Mouse (Mus musculus) gastrocnemius, adult 8-10 months (tissue): Measurements from ENCODE around the gene Snx7. TPM values are rescaled to one million over a fixed set of nuclear protein-coding genes. Genes with fewer than 3 reads are reported as not detected.

Experiments
- DNase-seq, 2 experiments: peaks; one replicate each; pipeline ENCODE4 v3.0.0; 2022; ENCODE audit warnings: low spot score in 2 of 2
- total RNA-seq, 4 experiments: library from RNA; stranded (reverse); gene quantifications; 2 replicates each; pipeline ENCODE4 v1.2.4; 2022

The Snx7 gene
- 1 to 10 TPM; 1.0 to 2.2 (median 1.5) TPM for total RNA-seq

DNA sequence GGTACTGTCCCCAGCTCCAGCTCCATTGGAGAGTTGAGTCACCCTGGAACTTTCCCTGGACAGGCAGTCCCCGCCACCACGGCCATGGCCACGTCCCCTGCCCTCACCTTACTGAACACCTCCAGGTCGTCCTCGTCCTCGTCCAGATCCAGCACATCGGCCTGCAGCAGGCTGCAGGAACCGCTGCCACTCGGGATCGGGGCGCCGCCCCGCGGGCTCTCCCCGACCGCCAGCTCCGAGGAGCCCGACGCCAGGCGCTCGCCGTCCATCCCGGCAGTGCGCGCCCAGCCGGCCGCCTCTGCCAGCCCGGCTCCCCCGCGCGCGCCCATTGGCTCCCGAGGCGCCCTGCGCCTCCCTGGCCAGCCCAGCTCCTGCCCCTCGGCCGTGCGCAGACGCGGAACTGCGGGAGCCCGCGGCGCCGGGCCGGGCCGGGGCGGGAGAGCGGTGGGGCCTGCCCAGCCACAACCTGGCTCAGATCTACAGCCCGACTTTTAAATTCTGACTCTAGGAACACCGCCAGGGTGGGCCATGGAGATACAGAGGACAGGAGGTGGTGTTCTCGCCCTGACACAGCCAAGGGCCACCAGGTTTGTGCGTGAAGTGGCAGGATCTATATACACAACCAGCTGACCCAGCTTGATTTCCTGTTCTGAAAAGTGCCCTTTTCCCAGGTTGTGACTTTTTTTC lies at the start of gene Snx7:
Gene Snx7, minus strand, starts transcription at position 300 of the 687 bp plus-strand sequence.
- DNase-seq: peak; percentile 73 to 83

DNA sequence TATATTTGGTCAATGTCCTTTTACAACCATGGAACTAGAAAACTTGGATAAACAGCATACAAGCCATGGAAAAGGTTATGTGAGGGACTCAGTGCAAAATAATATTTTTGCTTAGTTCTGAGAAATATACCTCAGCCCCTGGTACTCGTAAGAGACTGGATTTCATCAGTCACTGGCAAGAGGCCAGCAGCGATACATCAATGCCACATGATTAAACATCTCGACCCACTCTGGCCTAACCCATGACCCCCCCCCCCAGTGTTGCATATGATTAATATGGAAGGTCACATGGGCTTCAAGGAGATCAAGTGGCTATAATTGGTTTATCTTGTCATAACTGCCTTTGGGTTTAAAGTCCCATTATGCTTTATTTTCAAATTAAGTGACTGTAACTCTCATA lies 46.7 kb upstream of the Snx7 start:
- no peak for DNase-seq

DNA sequence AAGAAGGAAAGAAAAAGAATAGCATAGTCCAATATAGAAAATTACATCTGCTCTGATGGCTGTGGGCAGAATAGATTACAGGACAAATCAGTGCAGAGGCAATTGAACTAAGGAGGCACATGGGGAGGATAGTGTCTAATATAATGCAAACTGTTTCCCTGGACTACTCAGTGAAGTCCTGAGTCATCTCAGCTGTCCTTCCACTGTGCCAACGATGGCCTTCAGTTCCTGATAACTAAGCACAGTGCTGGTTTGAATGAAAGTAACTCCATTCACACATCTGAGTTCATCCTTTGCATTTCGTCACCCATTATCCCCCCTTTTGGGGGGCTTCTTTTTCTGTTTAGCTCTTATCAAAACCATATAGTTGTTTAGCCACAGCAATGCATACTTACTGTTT lies 25.0 kb upstream of the Snx7 start:
- no peak for DNase-seq

DNA sequence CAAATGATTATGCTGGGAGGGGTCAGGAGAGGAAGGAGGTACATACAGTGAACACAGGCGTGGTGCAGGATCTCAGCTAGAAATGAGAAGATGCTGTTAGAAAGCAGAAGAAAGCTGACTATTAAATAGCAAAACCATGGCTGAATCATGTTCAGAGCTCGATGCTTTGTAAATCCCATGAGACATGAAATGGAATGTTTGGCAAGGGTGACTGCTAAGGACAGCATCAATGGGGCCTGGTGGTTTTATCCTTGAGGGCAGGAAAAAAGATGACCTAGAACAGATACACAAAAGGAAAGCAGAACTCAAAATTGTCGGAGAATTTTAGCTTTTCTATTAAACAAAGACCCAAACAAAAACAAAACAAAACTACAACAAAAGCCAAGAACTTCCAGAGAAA lies 6.7 kb upstream of the Snx7 start:
- DNase-seq: no peak

DNA sequence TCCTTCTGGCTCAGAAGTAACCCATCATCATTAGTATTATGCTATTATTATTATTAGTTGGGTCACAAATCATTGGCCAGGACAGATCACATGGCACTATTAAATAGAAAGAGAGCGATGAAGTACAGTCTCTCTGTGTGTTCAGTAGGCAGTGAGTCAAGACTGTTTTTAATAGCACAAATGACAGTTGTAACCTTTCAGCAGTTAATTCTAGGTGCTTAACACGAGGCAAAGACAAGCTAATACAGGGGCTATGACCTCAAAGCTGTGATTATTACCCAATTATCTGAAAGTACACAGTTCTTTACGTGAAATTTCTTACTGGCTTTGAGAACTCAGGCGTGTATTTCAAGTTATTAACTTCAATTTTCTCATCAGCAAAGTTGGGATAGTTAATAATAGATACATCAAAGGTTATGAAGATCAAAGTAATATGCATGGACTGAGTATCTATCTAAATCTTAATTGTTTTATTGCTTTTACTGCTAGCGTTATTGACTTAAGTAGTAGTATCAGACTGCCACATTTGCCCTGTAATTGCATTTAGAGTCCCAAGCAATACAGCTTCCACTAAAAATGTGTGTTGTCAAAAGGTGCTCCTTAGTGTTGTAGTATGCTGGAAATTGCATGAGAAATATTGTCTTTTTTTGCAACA lies 4.6 kb upstream of the Snx7 start:
- no peak for DNase-seq

DNA sequence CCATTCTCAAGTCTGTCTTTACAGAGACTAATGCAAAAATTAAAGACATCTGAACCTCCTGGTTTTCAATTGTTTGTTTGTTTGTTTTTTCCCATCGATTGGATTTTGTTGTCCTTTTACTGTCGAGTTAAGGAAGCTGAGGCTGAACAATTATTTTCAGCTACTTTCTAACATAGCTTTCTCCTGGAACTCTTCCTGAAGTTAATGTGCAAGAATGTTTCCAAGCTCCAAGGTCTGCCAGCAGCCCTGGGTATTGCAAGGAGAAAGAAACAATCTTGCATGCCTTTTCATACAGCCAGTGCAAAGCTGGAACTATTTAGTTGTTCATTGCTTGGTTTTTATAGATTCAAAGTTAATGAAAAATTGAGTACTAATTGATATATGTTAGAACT lies 584 bp upstream of the Snx7 start:
- DNase-seq: no peak

DNA sequence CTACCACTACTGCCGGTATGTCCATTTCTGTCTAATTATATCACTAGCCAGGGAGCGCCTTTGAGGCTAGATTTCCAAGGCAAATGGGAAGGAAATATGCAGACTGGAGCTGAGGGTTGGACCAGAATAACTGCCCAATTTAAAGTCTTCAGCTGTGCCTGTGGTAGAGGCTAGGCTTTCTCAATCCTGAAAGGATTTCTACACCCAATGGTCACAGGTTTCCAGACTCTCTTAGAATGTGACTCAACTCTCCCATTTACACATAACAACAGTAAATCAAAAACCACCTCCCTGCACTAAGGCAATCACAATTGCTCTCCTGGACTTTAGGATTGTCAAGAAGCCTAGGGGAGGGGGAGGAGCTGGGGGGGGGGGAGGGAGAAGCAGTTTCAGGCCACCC lies 645 bp downstream of the Snx7 start:
- DNase-seq: no peak

DNA sequence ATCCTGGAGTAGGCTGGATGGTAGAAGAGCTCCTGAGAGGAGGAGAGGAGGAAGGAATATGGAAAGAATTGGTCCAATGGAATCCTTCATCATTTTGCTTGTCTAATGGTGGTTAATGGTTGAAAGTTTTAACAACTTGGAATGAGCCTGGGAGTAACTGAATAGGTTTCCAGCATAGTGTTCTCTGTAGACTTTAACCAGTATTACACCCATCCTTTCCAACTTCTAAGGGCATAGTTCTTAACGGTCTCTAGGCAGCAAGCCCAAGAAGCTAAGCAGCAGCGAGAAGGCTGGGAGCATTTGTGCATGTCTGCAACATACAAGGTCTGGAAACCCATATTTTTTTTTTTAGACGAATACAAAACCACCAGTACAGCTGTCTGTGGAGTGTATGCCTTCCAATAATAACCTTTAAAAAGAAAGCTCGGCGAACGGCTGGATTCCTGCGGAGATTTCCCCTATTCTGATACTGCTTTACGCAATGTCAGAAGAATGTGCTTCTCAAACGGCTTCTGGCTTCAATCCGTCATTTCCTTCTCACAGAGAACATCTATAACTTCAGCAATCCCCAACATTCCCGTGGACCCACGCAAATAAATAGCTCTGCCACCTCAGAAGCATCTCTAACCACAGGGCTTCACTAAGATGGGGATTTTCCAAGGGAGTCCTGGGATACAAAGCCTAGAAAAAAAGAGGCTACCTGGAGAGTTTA lies 1.9 kb downstream of the Snx7 start:
- no peak for DNase-seq

DNA sequence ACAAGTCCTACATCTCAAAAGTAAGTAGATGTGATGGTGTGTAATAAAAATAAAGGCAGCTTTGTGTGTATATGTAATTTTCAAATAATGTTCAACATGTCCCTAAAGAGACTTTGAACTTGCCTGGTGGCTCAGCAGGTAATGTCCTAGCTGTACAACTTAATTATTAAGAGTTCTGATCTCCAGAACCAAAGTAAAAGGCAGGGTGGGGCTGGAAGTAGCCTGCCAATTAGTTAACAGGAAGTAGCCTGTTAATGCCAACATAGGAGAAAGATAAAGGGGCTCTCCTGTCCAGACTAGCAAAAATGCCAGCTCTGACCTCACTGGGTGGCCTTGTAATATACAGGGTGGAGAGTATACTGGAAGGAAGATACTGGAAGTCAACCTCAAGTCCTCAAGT lies 3.1 kb downstream of the Snx7 start:
- no peak for DNase-seq

DNA sequence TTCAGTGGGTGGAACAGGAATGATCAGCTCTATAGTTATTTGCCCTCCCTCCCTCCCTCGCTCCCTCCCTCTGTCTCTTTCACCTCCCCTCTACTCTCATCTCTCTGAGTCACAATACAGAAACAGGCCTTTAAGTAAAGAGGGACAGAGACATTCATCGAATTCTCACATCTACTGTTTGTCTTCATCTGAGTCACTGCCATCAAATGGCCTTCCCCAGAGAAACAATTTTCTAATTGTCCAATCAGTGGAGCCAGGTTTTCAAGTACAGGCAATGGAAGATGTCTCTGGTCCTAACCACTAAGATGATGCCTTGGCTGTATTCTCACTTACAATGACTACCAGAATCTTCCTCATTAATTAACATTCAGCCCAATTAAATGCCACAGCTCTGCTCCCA lies 5.8 kb downstream of the Snx7 start:
- DNase-seq: no peak

DNA sequence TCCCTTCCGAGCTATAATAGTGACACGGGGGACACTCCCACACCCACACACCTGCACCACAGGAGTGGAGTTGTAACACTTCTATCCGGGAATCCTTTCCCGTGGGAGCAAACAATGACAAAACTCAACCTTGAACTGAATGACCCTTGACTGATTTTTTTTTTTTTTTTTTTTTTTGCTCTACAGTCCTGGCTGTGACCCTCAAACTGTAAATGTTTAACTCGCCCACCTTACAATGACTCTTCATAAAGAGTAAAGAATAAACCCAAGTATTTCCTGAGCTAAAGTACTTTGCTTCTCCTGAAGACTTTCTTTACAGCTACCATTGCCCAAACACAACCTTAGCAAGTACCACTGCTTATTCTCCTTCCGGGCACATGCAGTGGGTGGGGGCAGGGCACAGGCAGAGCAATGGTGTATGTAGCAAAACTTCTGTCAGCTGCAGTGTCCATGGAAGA lies 6.7 kb downstream of the Snx7 start:
- no peak for DNase-seq

DNA sequence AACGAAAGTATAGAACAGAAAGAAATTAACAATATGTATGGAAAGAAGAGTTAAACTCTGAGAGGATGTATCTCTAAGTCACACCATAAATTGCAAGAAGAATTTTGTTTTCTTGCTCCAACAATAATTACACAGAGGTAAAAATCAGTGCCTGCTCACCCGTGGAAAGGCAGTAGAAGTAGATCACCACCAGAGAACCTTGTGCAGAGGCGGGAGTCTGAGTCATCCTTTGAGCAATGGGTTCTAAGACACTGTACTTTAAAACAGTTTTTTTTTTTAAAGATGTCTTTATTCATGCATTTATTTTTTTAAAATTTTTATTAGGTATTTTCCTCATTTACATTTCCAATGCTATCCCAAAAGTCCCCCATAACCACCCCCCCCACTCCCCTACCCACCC lies 9.7 kb downstream of the Snx7 start:
- no peak for DNase-seq

DNA sequence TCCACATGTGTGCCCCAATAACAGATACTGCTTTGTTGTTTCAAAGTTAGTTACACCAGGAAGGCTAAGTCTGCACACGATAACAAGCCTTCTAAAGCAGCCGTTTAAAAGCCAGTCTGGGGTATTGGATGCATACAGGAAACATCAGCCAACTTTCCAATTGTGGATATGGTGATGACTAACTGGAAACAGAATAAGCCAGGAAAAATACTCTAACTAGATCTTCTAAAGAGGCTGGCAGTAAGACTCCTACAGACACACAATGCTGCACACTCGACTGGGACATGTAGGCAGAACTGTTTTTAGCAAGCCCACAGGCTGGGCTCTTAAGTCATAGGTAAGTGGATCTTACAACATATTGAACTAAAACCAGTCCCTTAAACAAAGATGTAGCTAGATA lies 15.0 kb downstream of the Snx7 start:
- DNase-seq: no peak

DNA sequence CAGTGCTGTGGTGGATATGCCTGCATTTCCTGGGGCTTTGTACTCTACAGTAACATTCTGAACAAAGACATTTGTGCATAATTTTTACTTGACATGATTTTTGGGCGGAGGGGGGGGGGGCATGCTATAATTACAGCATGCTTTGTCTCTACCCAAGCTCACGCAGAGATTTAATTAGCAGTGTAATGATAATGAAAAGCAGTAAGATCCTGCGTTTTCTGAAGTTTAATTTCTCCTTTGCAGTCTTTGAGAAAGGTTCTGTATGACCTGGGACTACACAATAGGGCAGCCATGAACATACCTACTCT lies 16.7 kb downstream of the Snx7 start:
- DNase-seq: no peak

DNA sequence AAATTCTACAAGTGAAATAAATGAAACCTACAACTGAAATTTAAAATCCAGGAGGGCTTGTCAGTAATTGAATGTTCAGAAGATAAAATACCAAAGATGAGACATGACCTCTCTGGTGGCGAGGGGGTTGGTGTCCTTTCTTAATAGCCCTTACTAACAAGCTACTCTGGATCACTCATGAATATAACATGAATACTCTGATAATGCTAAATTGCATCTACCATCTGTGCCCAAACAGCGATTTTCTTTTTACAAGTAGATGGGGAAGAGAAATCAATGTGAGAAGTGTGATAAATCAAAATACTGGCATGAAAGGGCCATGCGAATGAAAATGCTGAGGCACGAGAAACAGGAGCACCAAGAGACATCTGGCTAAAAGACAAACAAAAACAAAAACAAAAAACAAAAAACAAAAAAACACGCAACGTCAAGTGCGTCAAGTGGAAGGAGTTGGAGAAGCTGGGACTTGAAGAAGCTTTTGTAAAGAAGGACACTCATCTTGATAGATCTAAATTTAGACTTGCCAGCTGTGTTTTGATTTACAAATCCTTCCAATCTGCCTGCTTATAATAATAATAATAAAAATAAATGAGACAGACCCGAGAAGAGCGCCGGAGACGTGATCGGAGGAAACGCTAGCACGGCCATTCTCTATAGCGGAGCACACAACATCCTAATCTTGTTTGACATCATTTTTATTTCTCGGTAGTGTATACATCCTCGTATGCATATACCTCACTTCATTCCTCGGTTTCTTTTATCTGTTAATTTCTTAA lies 17.3 kb downstream of the Snx7 start:
- DNase-seq: no peak

DNA sequence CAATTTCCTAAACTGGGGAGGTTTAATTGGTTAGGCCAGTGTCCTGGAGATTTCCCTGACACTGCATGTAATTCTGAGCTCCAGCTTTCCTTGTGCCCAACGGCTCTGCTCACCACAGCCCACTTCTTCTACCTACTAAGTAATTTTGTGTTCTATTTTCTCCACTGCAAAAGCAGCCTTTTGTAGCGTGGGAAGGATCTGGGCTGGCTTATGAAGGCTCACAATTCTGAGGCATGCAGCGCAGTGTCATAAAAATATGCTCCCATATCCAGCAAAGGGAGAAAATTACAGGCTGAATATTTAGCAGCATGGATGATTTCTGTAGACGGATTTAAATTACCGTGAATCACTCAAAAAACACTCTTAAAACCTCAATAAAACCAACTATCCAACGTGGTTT lies 19.9 kb downstream of the Snx7 start:
- no peak for DNase-seq

DNA sequence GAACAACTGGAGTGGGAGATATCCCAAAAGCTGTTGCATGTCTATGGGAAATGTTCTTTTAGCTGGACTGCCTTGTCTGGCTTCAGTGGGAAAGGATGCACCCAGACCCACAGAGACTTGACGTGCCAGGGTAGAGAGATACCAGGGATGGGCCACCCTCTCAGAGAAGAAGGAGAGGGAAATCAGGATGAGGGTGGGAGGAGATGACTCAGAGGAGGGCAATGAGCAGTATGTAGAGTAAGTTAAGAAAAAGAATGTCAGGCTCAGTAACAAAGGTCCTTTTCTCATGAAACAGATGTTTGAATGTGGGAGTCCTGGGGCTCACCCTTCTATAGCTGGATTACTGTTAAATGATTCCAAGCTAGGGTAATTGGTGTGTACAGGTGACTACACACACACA lies 26.1 kb downstream of the Snx7 start:
- no peak for DNase-seq

DNA sequence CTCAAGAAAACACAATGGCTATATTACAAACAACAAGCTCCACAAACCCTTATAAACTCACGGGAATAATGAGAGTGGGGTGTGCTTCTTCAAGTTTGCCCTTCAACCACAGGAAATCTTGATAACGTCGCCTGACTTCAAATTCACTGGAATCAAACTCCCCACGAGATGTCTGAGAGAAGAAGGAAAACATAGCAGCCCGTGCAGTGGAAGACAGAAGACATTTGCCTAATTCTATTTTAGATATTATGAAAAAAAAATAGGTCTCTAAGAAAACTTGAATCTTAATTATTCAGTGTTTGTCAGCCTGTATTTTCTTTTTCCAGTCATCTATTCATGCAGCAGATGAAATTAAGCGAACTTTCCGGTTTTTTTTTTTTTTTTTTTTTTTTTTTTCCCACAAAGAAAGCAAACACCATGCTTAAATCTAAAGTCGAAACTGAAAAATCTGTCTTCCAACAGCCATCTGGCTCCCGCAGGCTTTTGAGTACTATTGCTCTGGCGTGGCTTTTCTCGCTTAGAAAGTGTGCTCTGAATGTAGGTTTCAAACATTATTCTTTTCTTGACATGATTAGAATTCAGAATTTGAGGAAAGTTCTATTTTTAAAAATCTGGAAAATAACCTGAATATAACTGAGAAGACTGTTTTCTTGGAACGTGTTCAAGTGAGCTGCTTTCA lies 28.7 kb downstream of the Snx7 start:
- no peak for DNase-seq

DNA sequence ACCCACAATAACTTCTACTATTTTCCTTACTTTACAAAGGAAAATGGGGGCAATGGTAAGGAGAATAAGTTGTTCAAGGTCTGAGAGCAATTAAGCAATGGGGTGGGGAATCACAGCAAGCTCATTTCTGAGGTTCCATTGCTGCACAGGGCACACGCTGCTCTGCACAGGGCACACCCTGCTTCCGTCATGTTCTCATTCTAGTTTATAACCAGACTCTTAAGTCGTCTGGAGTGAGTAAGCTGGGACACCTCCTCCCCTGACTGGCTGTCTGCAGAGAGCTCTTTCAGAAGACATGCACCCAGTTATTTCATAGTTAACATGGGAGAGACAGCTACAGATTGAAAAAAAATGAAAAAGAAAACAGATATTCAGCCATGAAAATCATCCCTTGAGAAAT lies 30.7 kb downstream of the Snx7 start:
- DNase-seq: no peak

DNA sequence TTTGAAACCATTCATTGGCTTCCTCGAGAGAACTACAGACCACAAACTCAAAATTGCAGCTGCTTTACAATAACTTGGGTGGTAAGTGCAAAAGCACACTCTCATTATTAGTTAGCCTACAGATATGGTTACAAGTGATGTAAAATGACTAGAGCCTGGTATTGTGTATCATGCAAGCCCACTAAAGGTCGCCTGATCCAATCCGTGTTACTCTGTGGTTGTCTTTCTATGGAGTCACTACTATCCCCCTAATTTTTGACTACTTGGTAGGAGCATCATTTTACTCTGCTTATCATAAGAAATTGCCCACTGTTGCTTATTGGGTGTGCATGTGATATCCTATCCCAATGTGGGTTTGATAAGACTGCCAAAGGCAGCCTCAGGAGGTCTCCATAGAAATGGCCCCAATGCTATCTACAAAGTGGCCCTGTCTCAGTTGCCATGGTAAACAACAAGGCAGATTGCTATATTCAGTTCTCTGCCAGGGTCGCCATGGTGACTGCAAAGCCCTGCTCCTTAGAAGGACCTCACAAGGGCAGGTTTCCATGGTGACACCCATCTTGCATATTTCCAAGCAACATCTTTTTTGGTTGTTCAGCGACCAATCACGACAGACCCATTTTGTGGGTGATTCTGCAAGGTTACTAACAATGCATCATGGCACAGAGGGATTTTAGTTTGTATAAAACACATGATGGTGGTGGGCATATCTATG lies 42.1 kb downstream of the Snx7 start:
- no peak for DNase-seq

DNA sequence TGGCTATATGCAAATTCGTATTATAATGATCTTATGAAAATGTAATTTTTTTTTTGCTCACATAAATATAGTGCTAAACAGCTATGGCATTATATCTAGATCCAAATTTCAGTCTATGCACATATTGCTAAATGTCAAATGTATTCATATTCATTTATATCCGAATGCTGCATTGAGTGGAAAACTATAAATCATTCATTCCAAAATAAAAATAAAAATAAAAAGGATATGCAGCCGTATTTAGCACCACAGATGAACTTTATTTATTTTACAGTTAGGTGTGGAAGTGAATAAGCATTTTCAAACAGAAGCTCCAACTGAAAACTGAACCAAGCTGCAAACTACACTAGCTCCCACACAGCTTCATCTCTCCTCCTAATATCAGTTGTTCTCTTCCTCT lies 45.5 kb downstream of the Snx7 start:
- DNase-seq: no peak
